Mouse (Mus musculus) layer of hippocampus, adult 18-20 months (tissue): Measurements from ENCODE around the gene Ly86. TPM values are rescaled to one million over a fixed set of nuclear protein-coding genes. Genes with fewer than 3 reads are reported as not detected.

ENCODE experiments used
- DNase-seq, 2 experiments: peaks; one replicate each; pipeline ENCODE4 v3.0.0; 2022; ENCODE audit warnings: low spot score in 2 of 2
- total RNA-seq, 2 experiments: library from RNA; stranded (reverse); gene quantifications; 2 replicates each; pipeline ENCODE4 v1.2.3; 2021

Ly86 gene
- total RNA-seq, 2 experiments from 2014 or later = 9.7 to 11.1 TPM

DNA sequence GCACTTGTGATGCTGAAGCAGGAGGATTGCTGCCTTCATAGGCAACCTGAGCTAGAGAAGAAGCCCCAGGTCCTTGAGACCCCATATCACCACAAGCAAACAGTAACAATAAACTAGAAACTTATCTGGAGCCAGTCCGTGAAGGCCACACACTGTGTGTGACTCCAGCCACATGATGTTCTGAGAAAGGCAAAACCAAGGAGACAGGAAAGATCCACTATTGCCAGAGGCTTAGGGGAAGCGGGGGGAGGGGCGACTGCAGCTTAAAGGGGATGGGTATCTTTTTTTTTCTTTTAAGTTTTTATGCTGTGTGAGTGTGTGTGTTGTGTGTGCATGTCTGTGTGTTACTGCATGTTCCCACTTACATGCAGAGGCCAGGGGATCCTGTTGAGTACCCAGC, 110.6 kb downstream of the Ly86 start:
- no peak for DNase-seq

DNA sequence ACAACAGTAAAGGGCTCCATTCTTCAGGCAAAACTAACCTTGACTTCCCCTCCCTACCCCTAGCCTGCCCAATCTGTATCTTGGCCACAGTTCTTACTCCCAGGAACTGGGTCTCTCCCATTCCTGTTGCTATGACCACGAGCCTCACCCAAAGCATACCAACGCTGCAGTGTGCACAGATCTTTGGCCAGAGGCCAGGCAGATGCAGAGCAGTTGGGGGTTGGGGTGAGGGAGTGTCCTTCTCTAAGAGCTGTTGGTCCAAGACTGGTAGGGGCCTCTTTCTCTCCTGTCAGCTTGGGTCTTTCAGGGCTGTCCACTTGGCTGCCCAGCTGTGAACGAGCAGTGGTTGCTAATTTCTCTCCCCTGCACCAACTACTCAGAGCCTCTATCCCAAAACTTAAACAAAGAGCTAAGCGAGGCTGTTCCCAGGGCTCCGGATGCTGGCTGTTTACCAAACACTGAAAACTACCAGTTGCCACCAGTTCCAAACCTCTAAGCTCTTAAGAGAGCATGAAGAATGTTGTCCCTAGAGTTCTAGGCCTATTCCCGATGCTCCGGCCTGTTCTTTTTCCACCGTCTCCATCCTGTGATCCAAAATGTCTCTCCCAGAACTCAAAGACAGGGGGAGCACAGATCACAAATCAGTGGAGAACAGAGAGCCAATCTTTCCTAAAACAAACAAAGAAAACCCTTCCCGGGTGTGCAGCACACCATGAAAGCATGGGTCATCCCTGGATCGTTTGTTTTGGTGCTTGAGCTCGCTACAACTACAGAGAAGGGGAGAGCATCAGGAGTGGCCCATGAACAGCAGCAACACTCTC, 112.2 kb downstream of the Ly86 start:
- peak in 1 of 2 experiments; percentile 52 for DNase-seq

DNA sequence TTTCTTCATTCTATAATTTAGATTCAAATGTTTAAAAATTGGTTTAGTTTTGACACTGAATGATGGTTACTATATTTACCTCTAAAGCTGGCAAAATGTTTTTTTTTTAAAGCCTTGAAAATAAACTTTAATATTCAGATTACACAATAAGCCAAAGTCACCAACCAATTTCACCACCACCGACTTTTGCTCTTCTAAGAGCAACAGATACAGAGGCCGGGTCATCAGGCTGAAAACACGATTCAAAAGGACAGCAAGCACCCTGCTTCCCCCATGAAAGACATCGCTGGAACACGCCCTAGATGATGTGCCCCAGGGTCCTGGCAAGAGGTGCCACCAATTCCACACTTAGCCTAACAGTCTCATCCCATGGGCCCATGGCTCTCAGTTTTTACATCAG, 113.5 kb downstream of the Ly86 start:
- no peak for DNase-seq

DNA sequence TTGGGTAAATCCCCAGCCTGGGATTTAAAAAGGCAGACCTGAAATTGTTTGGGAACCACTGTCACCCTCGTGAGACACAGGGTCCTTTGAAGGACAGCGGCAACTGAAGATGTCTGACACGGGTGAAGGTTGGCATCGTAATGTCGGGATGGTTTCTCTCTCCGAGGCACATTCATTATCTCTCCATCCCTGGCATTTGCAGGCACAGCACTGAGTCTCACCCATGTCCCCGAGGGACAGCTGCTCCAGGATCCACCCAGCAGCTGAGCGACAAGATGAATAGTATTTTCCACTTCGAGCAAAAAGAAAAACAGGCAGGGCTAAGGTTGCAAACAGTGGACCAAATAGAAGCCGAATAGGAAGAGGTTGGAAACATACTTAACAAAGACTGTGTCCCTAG, 114.0 kb downstream of the Ly86 start:
- no peak for DNase-seq

DNA sequence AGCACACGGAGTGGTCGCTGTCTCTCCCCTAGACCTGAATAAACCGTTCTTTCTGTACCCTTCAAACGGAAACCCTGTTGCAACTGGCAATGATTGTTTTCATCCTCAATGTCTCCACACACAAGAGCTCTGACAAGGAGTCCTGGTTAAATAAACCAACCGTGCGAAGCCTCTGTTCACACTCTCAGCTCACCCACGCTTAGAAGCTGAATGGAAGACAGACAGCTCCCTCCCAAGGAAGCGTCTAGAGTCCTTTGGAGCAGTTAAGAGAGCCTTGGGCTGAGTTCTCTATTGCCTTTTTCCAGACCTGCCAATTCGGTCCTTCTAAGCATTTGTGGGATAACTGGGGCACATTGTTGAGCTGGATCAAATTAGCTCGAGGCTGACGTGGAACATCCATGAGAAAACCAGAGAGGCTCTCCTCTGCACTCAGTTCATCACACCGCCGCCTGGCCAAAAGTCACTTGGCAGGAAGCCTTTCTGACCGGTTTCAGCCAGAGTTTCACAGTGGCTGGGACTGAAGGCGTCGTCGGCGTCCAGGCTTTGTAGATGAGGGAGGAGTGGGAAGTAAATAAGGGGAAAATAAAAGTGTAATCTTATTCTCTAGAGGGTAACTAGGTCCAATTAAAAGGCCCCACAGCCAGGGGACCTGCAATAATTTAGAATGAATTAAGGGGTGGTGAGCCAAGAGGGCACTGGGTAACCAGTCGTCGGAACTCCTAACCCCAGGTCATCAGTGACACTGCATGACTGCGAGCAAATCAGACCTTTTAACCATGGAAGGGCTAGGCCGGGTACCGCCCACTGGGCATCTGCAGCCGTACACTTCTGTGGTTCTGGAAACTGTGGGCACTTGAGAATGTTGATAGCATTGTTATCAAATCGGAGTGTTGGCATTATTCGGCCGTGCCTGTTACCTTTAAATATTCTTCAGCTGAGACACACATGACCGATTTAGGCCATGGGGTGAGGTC, 115.2 kb downstream of the Ly86 start:
- no peak for DNase-seq

DNA sequence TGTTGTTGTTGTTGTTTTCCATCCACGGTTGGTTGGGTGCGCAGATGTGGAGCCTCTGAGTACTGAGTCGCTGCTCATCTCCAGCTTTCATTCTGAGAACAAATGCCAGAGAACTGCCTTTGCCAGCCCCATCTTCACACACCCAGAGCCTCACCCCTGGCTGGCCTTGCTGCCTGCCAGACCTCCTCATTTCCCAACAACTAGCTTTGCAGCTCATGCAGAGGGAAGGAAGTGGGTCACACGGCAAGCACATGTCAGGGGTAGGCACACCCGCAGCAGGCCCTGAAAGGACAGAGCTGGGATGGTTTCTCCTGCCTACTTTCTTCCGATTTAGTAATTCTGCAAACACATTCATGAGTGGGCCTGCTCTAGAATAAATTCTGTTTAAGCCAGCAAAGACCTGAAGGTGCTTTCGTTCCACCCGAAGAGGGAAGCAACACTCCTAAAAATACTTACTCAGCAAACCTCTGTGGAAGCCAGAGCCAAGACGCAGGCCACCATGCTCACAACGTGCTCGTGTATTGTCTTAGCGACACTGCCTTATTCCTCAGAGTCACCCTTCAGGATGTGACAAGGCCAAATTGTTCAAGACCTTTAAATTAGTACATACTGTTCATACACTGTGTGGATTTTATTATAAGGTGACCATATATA, 117.2 kb downstream of the Ly86 start:
- no peak for DNase-seq

DNA sequence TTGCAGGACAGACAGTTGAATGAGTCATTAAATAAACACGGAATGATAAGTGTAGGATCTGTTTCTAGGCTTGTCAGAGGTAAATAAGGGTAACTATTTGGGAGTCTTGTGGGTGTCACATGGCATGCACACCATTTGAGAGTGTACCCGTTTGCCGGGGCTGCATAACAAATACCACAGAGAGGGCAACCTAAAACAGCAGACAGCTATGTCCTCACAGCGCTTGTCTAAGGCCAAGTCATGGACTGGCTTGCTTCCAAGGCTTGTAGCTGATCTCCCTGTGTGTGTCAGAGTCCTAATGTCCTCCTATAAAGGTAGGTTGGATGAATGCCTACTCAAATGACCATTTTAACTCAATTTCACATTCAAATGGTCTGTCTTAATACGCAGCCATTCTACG, 120.7 kb downstream of the Ly86 start:
- no peak for DNase-seq

DNA sequence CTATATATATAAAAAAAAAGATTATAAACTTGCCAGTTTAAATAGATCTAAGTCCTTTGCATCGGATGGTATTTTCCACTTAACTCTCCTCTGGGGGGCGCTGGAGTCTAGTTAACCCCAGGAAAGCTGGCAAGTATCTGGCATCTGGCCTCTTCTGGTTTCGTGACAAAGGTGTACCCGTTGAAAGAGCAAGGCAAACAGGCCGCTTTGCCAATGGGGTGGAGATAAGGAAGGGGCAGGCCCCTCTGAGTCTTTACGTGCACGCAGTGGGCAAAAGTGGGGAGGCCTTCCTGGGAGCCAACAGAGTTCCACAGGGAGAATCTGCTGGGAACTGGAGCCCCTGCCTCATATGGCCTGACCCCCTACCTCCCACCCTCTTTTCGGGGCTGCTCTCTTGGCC, 122.8 kb downstream of the Ly86 start:
- DNase-seq = peak in 1 of 2 experiments; percentile 83
